Mouse (Mus musculus) C2C12 (cell line): Measurements from ENCODE around the gene Nme1. TPM values are rescaled to one million over a fixed set of nuclear protein-coding genes. Genes with fewer than 3 reads are reported as not detected.

Experiments used
- H3K27me3 ChIP-seq: one replicate; pipeline ENCODE4 v1.6.1; 2011; ENCODE audit not compliant: control insufficient read depth, insufficient read depth, insufficient read length
- H3K36me3 ChIP-seq: one replicate; pipeline ENCODE4 v1.6.1; 2011; ENCODE audit not compliant: control insufficient read depth, insufficient read depth
- H3K4me3 ChIP-seq: one replicate; pipeline ENCODE4 v1.5.1; 2011; ENCODE audit warnings: mild to moderate bottlenecking, control low read depth; ENCODE audit not compliant: poor library complexity, insufficient read depth, severe bottlenecking
- H3K79me2 ChIP-seq: one replicate; pipeline ENCODE4 v1.6.1; 2011; ENCODE audit not compliant: control insufficient read depth, insufficient read depth
- H3K79me3 ChIP-seq: one replicate; pipeline ENCODE4 v1.6.1; 2011; ENCODE audit warnings: low read depth, control low read depth
- H3ac ChIP-seq: one replicate; pipeline ENCODE3; 2011; ENCODE audit warnings: low read depth; ENCODE audit not compliant: control insufficient read depth, insufficient read length
- CEBPB ChIP-seq: IDR thresholded peaks from one replicate; pipeline ENCODE4 v1.6.1; 2011; ENCODE audit warnings: low read depth, mild to moderate bottlenecking, control low read depth, moderate library complexity
- CTCF ChIP-seq: IDR thresholded peaks from one replicate; pipeline ENCODE4 v1.5.1; 2011; ENCODE audit not compliant: control insufficient read depth, insufficient read depth, insufficient read length
- FOSL1 ChIP-seq: IDR thresholded peaks from one replicate; pipeline ENCODE4 v1.8.0; 2011; ENCODE audit warnings: mild to moderate bottlenecking, low read length; ENCODE audit not compliant: poor library complexity, insufficient read depth, severe bottlenecking
- MAX ChIP-seq: IDR thresholded peaks from one replicate; pipeline ENCODE4 v1.6.1; 2011; ENCODE audit warnings: mild to moderate bottlenecking, control low read depth
- MYOD1 ChIP-seq: IDR thresholded peaks from one replicate; pipeline ENCODE4 v1.6.1; 2011; ENCODE audit warnings: low read depth; ENCODE audit not compliant: control insufficient read depth, insufficient read length
- MYOG ChIP-seq: IDR thresholded peaks from one replicate; pipeline ENCODE4 v1.6.1; 2011; ENCODE audit not compliant: control insufficient read depth, insufficient read length; ENCODE audit errors: extremely low read depth
- USF1 ChIP-seq: IDR thresholded peaks from one replicate; pipeline ENCODE4 v1.6.1; 2011; ENCODE audit warnings: low read depth, mild to moderate bottlenecking, control low read depth, moderate library complexity
- polyA plus RNA-seq: library from polyadenylated mRNA; unstranded; fragments of >200 nt; fragmentation: generic; extraction: Trizol; gene quantifications from one replicate; pipeline ENCODE4 v1.2.1, GENCODE M21; 2012; ENCODE audit warnings: missing spikeins

The Nme1 gene
- polyA plus RNA-seq, 1 experiment, result 109 TPM

GRCm38 (mm10) chr11:93908829-93909228, 59.5 kb downstream of the Nme1 start:
- peaks cover 70% of the 10 kb centered on the region for H3K36me3 ChIP-seq
- H3K79me3 ChIP-seq, result peaks cover 3% of the 10 kb centered on the region
- no peak overlapping the region for H3ac ChIP-seq
- H3K4me3 ChIP-seq, result no peak overlapping the region
- H3K27me3 ChIP-seq, result no peaks in the 10 kb centered on the region
- TF ChIP-seq USF1 (no peak), MAX (peak; percentile 42), MYOG (no peak)
- peaks cover 20% of the 10 kb centered on the region for H3K79me2 ChIP-seq

GRCm38 (mm10) chr11:93907839-93908238, 60.5 kb downstream of the Nme1 start:
- Histone ChIP-seq H3K79me2 (peaks cover 29% of the 10 kb centered on the region), H3K36me3 (peaks cover 72% of the 10 kb centered on the region), H3K4me3 (no peak overlapping the region), H3K79me3 (peaks cover 5% of the 10 kb centered on the region), H3ac (no peak overlapping the region), H3K27me3 (no peaks in the 10 kb centered on the region)
- no peak for TF ChIP-seq CEBPB
- TF ChIP-seq MYOD1, result no peak
- no peak for TF ChIP-seq MYOG
- TF ChIP-seq FOSL1, result no peak
- no peak for TF ChIP-seq CTCF
- no peak for TF ChIP-seq USF1
- no peak for TF ChIP-seq MAX

Other genes starting within 250 kb of the Nme1 start
- 22.3 TPM for gene Utp18, start 82.8 kb downstream of the Nme1 start, polyA plus RNA-seq
- 3.6 TPM for gene Mbtd1, start 82.7 kb downstream of the Nme1 start, polyA plus RNA-seq
- gene Nme2, start 12.3 kb downstream of the Nme1 start, polyA plus RNA-seq, result 982 TPM
- 578 TPM for gene Gm20390, start 228 bp downstream of the Nme1 start, polyA plus RNA-seq
- 12.6 TPM for gene Spag9, start 27.6 kb upstream of the Nme1 start, polyA plus RNA-seq
- 10.7 TPM for gene Tob1, start 242.9 kb upstream of the Nme1 start, polyA plus RNA-seq